Mouse (Mus musculus) intestine, embryonic 14.5 days (tissue): ENCODE measurements at regions not wholly inside any gene's neighbourhood (a gene's known extent, or its start where the extent isn't known, plus 50 kb on each side); places are given as distances from the start of the nearest gene placed in this dataset.

Source experiments
- ATAC-seq: fragments of 200-750 bp; cut with Nextera tagmentation; replicated peaks from 2 replicates; pipeline ENCODE4 v1.8.0; 2017; ENCODE audit warnings: low read depth, moderate number of reproducible peaks, moderate TSS enrichment, moderate library complexity; ENCODE audit not compliant: low FRiP score, low TSS enrichment
- DNase-seq: peaks from one replicate; pipeline ENCODE4 v3.0.0-alpha.2; 2018; ENCODE audit warnings: low spot score
- H3K27ac ChIP-seq: fragments of 300-500 bp; sonication (generic); 2 replicates; pipeline ENCODE4 v1.5.1; 2014; ENCODE audit warnings: low read depth, mild to moderate bottlenecking, control low read depth
- H3K27me3 ChIP-seq: fragments of 300-500 bp; sonication (generic); replicated peaks from 2 replicates; pipeline ENCODE4 v1.6.1; 2014; ENCODE audit warnings: low read length, control low read depth; ENCODE audit not compliant: control insufficient read depth, insufficient read depth
- H3K36me3 ChIP-seq: fragments of 300-500 bp; sonication (generic); 2 replicates; pipeline ENCODE4 v1.6.1; 2014; ENCODE audit warnings: low read length, control low read depth; ENCODE audit not compliant: control insufficient read depth, insufficient read depth
- H3K4me1 ChIP-seq: fragments of 300-500 bp; sonication (generic); replicated peaks from 2 replicates; pipeline ENCODE4 v1.6.1; 2014; ENCODE audit warnings: low read length, control low read depth, mixed read lengths; ENCODE audit not compliant: control insufficient read depth, insufficient read depth
- H3K4me2 ChIP-seq: fragments of 300-500 bp; sonication (generic); 2 replicates; pipeline ENCODE4 v1.6.1; 2014; ENCODE audit warnings: low read length
- H3K4me3 ChIP-seq: fragments of 300-500 bp; sonication (generic); 2 replicates; pipeline ENCODE4 v1.5.1; 2014; ENCODE audit warnings: low read depth, low read length, control low read depth, mixed read lengths
- H3K9ac ChIP-seq: fragments of 300-500 bp; sonication (generic); 2 replicates; pipeline ENCODE4 v1.6.1; 2014; ENCODE audit warnings: mild to moderate bottlenecking, low read length
- H3K9me3 ChIP-seq: fragments of 300-500 bp; sonication (generic); 2 replicates; pipeline ENCODE4 v1.6.1; 2016; ENCODE audit warnings: low read length, control low read depth; ENCODE audit not compliant: control insufficient read depth
- WGBS: fragments of 180-500 bp; shearing (Covaris S2); extraction: QIAGEN DNeasy Blood & Tissue Kit; methylation state at CpG from one replicate; pipeline ENCODE4 v1.1.7; 2014; 5-methylcytosine and 5-hydroxymethylcytosine counted together

DNA sequence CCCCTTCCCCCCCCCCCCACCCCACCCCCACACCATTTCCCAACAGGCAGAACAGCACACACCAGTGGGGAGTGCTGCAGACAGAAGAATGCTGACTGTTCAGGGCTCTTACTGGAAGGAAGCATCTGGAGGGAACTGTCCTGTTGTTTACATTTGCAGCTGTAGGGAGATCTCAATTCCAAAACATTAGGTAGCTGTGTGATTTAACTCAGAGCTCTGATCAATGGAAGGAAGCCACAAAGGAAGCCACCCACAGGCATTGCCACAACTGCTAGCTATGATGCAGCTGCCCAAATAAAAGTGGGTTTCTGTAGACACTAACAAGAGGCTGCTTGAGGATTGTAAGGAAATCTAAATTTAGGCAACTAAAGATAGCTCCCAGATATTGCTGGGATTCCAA, 359.7 kb downstream of the Adam3 start:
- Histone ChIP-seq H3K4me2 (no peak overlapping the region), H3K9ac (no peak overlapping the region), H3K4me1 (0 out of 2 replicates have a peak, but pooled peaks cover 8% of the 10 kb centered on the region), H3K36me3 (no peaks in the 10 kb centered on the region), H3K9me3 (no peaks in the 10 kb centered on the region), H3K27me3 (no peaks in the 10 kb centered on the region), H3K27ac (0 out of 2 replicates have a peak overlapping the region, but pooled peaks have one; percentile 7), H3K4me3 (no peak overlapping the region)
- DNase-seq (no peak), ATAC-seq (no peak)

GRCm38 (mm10) chr8:24364685-24365084, 361.0 kb downstream of the Adam3 start:
- WGBS = 65% methylated on average over 4 of the region's 4 CpGs
- H3K4me1 ChIP-seq = 0 out of 2 replicates have a peak, but pooled peaks cover 8% of the 10 kb centered on the region
- no peaks in the 10 kb centered on the region for H3K36me3 ChIP-seq

GRCm38 (mm10) chr8:24359022-24359600, 366.5 kb downstream of the Adam3 start:
- H3K27me3 ChIP-seq = no peaks in the 10 kb centered on the region
- H3K4me2 ChIP-seq = no peak overlapping the region
- no peaks in the 10 kb centered on the region for H3K4me1 ChIP-seq
- DNase-seq (no peak), ATAC-seq (peak; percentile 72)
- no peak overlapping the region for H3K4me3 ChIP-seq
- H3K27ac ChIP-seq = no peak overlapping the region
- H3K36me3 ChIP-seq = no peaks in the 10 kb centered on the region
- peaks cover 5% of the 10 kb centered on the region; the same call in 1 of the 2 replicates for H3K9me3 ChIP-seq
- no peak overlapping the region for H3K9ac ChIP-seq

More at GRCm38 (mm10) chr8:24364685-24365084, 361.0 kb downstream of the Adam3 start:
- DNase-seq = no peak
- no peak for ATAC-seq
- no peak overlapping the region for H3K9ac ChIP-seq
- H3K9me3 ChIP-seq = peaks cover 5% of the 10 kb centered on the region; the same call in 1 of the 2 replicates
- H3K27me3 ChIP-seq = no peaks in the 10 kb centered on the region
- H3K4me3 ChIP-seq = no peak overlapping the region
- H3K27ac ChIP-seq = no peak overlapping the region
- no peak overlapping the region for H3K4me2 ChIP-seq

GRCm38 (mm10) chr8:24355146-24355545, 370.5 kb downstream of the Adam3 start:
- Histone ChIP-seq H3K27me3 (no peaks in the 10 kb centered on the region), H3K4me1 (0 out of 2 replicates have a peak, but pooled peaks cover 2% of the 10 kb centered on the region), H3K4me3 (no peak overlapping the region), H3K9me3 (peaks cover 4% of the 10 kb centered on the region; the same call in 1 of the 2 replicates), H3K9ac (no peak overlapping the region), H3K4me2 (no peak overlapping the region), H3K27ac (no peak overlapping the region), H3K36me3 (no peaks in the 10 kb centered on the region)
- DNase-seq (no peak), ATAC-seq (no peak)
- WGBS = 88% methylated on average over 4 of the region's 4 CpGs

DNA sequence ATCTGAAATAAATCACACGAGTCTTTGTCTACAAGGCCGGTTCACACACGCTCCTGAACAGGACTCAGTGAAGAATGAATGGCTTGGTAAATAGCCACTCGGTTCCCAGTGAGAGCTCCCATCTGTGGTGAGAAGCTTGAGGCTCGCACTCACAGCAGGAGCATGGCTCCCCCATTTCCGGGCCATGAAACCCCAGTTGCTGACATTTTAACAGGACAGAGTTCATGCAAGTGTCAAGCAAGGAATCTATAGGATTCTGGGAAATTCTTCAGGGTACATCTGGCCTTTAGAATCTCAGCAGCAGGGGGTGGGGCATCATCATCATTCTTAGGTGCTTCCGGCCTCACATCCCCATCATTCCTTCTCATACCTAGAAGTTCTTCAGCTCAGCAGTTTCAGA, 371.8 kb downstream of the Adam3 start:
- Histone ChIP-seq H3K9ac (no peak overlapping the region), H3K9me3 (no peaks in the 10 kb centered on the region), H3K4me2 (no peak overlapping the region), H3K4me1 (0 out of 2 replicates have a peak, but pooled peaks cover 2% of the 10 kb centered on the region), H3K27ac (no peak overlapping the region), H3K36me3 (no peaks in the 10 kb centered on the region), H3K27me3 (no peaks in the 10 kb centered on the region), H3K4me3 (no peak overlapping the region)
- 70% methylated on average over 7 of the region's 7 CpGs for WGBS
- no peak for DNase-seq
- ATAC-seq = no peak

DNA sequence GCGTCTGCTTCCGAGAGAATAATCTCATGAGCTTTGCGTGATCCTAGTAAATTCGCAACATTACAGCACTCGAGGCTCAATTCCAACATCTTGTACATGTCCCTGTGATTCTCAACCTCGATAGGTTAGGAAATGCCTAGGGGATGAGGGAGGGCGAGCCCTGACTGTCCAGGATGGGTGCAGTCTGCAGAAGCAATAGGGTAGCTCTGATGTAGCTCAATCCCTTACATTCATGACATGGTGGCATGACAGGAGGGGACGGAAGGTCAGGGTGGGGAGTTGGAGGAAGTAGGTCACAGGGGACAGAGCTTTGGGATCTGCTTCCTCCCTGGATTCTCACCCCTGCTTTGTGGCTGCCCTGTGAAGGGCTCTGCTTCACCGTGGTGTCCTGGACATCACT, 373.3 kb downstream of the Adam3 start:
- H3K4me1 ChIP-seq = 0 out of 2 replicates have a peak, but pooled peaks cover 2% of the 10 kb centered on the region
- 45% methylated on average over 9 of the region's 9 CpGs for WGBS
- no peak for DNase-seq
- no peak overlapping the region for H3K9ac ChIP-seq
- no peaks in the 10 kb centered on the region for H3K27me3 ChIP-seq
- H3K9me3 ChIP-seq = no peaks in the 10 kb centered on the region
- peak overlapping the region; percentile 47 for H3K4me2 ChIP-seq
- 0 out of 2 replicates have a peak overlapping the region, but pooled peaks have one; percentile 3 for H3K4me3 ChIP-seq
- H3K27ac ChIP-seq = no peak overlapping the region
- no peak for ATAC-seq
- H3K36me3 ChIP-seq = no peaks in the 10 kb centered on the region

- Histone ChIP-seq H3K27ac (no peak overlapping the region), H3K4me1 (0 out of 2 replicates have a peak, but pooled peaks cover 2% of the 10 kb centered on the region), H3K4me2 (peak overlapping the region; percentile 47), H3K36me3 (no peaks in the 10 kb centered on the region), H3K4me3 (peak overlapping the region; percentile 3), H3K9me3 (no peaks in the 10 kb centered on the region), H3K27me3 (no peaks in the 10 kb centered on the region), H3K9ac (no peak overlapping the region)
- 4% methylated on average over 6 of the region's 6 CpGs for WGBS
- DNase-seq (peak; percentile 53), ATAC-seq (no peak)
These were observed 373.9 kb downstream of the Adam3 start for GRCm38 (mm10) chr8:24351760-24352159.

- no peaks in the 10 kb centered on the region for H3K9me3 ChIP-seq
- H3K4me3 ChIP-seq = no peak overlapping the region
- H3K4me2 ChIP-seq = no peak overlapping the region
- 74% methylated on average over 6 of the region's 6 CpGs for WGBS
- no peak overlapping the region for H3K27ac ChIP-seq
- no peak for ATAC-seq
- no peak overlapping the region for H3K9ac ChIP-seq
- H3K27me3 ChIP-seq = no peaks in the 10 kb centered on the region
- H3K36me3 ChIP-seq = no peaks in the 10 kb centered on the region
- DNase-seq = no peak
- H3K4me1 ChIP-seq = no peaks in the 10 kb centered on the region
These were observed 379.1 kb downstream of the Adam3 start for GRCm38 (mm10) chr8:24346390-24347113.
